Mouse (Mus musculus): ENCODE measurements around the gene Dlk1. TPM values are rescaled to one million over a fixed set of nuclear protein-coding genes. Genes with fewer than 3 reads are reported as not detected.
"Not testable (repeated sequence)": the region's sequence is repeated elsewhere in the genome, so short reads cannot be mapped to it uniquely, and the experiment has no call there.

Dlk1 gene
- total RNA-seq, 2 experiments from 2014 or later = 4.8 to 5.0 TPM

DNA sequence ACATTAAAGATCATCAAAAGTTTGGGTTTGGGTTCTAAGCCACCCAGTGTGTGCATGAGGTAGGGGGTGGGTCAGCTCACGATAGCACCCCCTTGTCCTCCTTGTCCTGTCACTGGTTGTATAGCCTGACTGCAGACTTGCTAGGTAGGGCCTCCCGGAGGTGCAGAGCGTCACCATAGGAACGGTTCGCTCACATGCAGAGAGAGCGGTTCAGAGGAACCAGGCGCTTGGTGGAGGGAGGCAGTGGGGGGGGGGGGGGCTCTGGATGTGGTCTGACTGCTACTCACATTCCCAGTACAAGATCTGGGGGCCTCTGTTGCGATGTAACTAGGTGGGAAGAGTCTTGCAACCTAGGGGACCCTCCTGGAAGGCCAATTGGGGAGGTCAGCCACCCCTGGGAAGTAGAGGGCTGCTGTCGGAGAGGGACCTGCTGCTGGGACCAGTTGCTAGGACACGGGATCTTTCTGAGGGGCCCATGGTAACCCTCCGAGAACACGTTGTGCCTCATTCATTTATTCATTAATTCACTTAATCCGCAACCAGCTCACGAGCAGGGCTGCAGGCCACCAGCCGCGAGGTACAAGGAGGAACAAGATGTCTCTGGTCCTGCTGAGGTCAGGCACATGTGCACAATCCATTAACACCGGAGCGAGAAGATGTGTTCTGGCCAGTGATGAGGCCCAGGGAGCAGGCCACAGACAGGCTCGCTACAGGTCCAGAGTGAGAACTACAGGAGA, 7.0 kb upstream of the Dlk1 start:
- Histone ChIP-seq H3K27ac (no peak overlapping the region), H3K4me3 (peak overlapping the region; percentile 25; the same call in 1 of the 2 replicates)
- TF ChIP-seq CTCF (conservative IDR thresholded peaks at IDR 0.05) = no peak
- DNase-seq (ENCODE audit: low spot score in 2 of 2) = no peak

DNA sequence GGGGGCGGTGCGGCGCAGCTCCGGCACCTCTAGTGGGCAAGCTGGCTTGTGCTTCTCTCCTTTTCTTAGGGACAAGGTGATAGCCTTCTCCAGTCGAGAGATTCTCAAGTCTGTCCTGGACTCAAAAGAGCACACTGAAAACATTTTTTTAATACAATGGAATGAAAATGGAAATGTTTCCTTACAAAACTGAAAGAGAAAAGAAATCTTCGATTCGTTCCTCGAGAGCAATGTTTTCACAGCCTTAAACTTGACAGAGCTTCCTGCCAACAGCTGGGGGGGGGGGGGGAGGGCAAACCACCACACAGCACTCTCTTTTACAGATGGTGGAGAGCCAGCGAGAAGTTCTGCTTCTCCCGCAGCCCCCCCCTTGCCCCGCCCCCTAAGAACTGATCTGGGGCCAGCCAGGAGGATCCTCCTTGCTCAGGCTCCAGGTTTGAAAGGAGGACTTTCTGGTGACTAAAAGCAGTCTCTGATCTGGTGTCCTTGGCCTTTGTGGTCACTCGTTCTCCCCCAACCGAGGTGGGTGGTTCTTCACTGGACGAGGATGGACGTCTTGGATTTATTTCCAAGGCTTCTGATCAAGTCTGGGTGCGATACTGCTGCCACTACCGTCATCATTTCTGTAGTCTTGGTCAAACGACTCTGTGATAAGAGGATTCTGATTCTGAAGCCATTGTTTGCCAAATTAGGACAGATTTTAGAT, 6.2 kb upstream of the Dlk1 start:
- H3K27ac ChIP-seq = no peak overlapping the region
- peak; percentile 57 for TF ChIP-seq CTCF (conservative IDR thresholded peaks at IDR 0.05)
- no peak for DNase-seq (ENCODE audit: low spot score in 2 of 2)
- peak overlapping the region; percentile 25; the same call in 1 of the 2 replicates for H3K4me3 ChIP-seq

DNA sequence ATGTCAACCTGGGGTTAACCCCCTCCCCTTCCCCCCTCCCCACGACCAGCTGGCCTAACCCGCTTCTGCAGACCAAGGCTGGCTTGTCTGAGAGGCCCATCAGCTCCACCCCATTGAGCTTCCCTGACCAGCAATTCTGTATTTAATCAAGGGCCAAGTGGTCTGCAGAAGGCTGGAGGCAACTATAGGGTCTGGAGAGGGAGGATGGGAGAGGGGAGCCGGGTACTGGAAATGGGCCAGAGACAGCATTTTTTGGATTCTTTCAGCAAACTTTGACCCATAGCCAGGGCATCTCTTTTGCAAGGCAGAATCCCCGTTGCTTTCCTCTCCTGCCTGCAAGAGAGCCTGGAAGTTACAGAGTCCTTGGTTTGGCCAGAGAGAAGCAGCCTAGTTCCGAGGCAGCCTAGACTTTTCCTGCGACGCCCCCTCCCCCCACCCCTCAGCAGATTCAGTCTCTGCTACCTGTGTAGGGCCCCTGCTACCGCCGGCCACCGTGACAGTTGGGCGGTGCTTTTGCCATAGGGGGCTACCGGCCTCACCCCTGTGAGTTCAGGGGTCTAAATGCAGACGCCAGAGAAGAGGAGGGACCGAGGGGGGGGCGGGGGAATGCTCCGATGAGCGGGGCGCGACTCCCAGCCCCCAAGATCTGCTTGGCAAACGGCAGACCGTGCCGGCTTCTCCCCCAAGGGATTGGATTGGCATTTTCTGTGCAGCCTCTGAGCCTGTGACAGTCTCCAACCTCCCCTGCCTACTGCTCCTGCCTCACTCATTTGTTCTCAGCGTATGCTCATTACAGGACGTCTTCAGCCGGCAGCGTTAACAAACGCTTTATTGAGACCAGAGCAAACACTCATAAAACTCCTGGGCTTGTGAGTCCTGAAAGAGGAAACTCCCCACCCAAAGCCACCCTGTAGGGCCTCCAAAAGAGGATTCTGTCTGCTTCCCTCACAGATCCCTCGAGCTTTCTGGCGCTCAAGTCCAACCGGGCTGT, 2.9 kb upstream of the Dlk1 start:
- no peak for DNase-seq (ENCODE audit: low spot score in 2 of 2)
- no peak for TF ChIP-seq CTCF (conservative IDR thresholded peaks at IDR 0.05)
- Histone ChIP-seq H3K4me3 (peak overlapping the region; percentile 28; the same call in 1 of the 2 replicates), H3K27ac (no peak overlapping the region)

DNA sequence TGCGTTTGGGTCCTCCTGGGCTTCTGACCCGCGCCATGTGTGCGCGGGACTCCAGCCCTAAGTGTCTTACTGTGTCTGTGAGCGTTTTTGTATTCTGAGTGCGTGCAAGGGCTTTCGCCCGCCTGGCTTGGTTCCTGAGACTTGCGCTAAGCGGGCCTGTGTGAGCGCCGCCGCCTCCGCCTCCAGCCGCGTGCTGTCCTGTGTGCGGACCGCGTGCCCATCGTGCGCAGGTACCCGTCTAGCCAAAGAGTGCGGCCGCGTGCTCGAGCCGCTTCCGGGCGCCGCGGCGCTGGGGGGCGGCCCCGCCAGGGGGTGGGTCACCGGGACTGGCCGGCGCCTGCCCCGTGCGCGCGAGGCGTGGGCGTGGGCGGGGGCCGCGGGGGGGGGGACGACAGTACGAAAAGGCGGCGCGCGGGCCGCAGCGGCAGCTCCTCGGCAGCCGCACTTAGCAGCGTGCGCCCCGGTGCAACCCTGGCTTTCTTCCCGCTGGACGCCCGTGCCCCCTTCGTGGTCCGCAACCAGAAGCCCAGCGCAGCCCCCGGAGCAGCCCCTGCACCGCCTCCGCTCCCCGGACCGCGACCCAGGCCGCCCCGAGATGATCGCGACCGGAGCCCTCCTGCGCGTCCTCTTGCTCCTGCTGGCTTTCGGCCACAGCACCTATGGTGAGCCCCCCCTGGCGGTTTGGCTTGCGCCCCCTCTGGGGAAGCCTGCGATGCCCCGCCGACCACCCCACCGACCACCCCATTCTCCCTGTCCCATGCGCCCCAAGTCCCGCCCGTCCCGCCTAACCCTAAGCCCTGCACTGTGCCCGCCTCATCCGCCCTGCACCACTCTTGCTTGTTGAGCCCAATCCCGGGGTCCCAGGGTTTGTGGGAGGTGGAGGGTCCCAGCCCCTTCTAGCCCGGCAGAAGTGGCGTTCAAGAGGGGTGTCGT, 708 bp downstream of the Dlk1 start:
- TF ChIP-seq CTCF (conservative IDR thresholded peaks at IDR 0.05) = no peak
- no peak overlapping the region; the same call in 1 of the 2 replicates for H3K4me3 ChIP-seq
- no peak for DNase-seq (ENCODE audit: low spot score in 2 of 2)

DNA sequence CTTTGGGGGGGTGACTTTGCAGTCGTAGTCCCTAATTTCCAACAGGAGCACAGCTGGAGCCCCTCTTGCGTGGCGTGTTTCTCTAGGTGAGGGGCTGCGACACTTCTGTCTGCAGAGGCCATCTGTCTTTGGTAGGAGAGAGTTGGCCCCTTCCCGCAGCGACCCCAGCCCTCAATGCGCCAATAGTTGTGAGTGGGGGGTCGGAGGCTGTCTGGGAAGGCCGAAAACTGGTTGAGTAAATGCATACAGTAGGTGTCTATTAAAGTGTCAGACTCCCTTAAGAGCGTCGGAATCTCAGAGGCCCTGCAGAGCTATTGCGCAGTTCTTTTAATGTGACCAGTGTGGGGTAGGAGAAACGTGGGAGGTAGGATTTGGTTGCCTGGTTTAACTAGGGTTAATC, 1.5 kb downstream of the Dlk1 start:
- Histone ChIP-seq H3K4me3 (no peak overlapping the region), H3K27ac (no peak overlapping the region)
- no peak for TF ChIP-seq CTCF (conservative IDR thresholded peaks at IDR 0.05)
- DNase-seq (ENCODE audit: low spot score in 2 of 2) = no peak

More for the DNA sequence above, 708 bp downstream of the Dlk1 start:
- H3K27ac ChIP-seq = no peak overlapping the region

DNA sequence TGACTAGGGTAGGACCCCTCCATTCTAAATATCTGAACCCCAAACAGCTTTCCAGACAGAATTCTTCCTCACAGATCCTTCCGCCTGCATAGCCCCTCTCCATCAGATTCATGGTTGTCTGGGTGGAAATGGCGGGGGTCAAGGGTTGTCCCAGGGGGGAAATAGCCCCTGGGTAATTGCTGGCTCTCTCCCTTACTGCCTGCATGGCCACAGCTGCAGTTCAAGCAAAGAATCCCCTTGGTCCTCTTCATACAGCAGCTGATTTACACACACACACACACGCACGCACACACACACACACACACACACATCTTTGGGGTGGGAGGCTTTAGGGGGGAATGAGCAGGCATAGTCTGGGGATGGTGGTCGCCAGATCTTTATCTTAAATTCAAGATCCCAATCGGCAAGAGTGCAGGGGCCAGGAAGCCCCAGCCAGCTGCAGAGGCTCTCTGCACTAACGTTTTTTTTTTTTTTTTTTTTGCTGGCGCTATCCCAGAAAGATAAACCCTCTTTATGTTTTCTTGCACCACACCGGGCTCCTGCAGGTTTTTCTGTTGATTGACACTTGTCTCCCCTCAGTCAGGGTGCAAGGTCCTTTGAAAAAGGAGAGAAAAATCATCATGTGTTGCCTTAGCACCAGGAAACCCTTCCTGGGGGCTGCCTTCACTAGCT, 4.0 kb downstream of the Dlk1 start:
- DNase-seq (ENCODE audit: low spot score in 2 of 2) = peak in 1 of 2 experiments; percentile 0
- no peak for TF ChIP-seq CTCF (conservative IDR thresholded peaks at IDR 0.05)
- Histone ChIP-seq H3K4me3 (no peak overlapping the region), H3K27ac (no peak overlapping the region)

DNA sequence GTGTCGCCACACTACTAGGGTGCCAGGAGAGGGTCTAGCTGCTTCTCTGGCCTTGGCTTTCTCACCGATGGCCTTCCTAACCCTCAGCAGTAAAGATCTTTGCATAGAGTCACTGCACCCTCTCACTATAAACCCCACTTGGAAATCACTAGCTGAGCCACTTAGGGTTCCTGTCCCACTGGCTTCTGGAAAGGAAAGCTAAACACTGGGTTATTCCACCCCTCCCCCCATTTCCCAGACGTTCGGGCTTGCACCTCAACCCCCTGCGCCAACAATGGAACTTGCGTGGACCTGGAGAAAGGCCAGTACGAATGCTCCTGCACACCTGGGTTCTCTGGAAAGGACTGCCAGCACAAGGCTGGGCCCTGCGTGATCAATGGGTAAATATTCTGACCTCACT, 5.2 kb downstream of the Dlk1 start:
- no peak overlapping the region for H3K4me3 ChIP-seq
- no peak for TF ChIP-seq CTCF (conservative IDR thresholded peaks at IDR 0.05)
- H3K27ac ChIP-seq = no peak overlapping the region
- DNase-seq (ENCODE audit: low spot score in 2 of 2) = no peak

DNA sequence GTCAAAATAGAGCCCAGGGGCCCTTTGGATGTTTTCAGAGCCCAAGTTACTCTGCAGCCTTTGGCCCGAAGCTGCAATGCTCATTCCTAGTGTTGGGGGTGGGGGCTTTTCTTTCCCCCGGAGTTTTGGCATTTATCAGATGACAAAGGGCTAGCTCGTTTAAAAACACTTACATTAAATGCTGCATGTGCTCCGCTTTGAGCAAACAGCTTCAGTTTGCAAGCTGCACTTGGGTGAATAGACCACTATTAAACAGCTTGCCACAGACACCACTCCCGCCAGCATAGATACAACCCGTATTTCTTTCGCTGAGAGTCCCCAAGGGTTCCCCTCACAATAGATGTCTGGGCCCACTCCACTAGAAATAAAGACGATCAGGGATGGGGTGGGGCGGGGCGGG, 6.3 kb downstream of the Dlk1 start:
- DNase-seq (ENCODE audit: low spot score in 2 of 2) = no peak
- TF ChIP-seq CTCF (conservative IDR thresholded peaks at IDR 0.05) = no peak
- no peak overlapping the region for H3K4me3 ChIP-seq
- no peak overlapping the region for H3K27ac ChIP-seq

DNA sequence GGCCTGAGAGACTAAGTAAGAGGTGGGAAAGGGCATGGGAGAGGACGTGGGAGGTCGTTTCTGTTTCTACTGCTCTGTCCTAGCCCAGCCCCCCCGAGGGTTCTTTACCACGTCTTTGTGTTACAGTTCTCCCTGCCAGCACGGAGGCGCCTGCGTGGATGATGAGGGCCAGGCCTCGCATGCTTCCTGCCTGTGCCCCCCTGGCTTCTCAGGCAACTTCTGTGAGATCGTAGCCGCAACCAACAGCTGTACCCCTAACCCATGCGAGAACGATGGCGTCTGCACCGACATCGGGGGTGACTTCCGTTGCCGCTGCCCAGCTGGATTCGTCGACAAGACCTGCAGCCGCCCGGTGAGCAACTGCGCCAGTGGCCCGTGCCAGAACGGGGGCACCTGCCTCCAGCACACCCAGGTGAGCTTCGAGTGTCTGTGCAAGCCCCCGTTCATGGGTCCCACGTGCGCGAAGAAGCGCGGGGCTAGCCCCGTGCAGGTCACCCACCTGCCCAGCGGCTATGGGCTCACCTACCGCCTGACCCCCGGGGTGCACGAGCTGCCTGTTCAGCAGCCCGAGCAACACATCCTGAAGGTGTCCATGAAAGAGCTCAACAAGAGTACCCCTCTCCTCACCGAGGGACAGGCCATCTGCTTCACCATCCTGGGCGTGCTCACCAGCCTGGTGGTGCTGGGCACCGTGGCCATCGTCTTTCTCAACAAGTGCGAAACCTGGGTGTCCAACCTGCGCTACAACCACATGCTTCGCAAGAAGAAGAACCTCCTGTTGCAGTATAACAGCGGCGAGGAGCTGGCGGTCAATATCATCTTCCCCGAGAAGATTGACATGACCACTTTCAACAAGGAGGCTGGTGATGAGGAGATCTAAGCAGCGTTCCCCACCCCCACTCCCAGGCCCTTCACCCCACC, 7.1 kb downstream of the Dlk1 start:
- Histone ChIP-seq H3K27ac (no peak overlapping the region), H3K4me3 (no peak overlapping the region)
- no peak for DNase-seq (ENCODE audit: low spot score in 2 of 2)
- no peak for TF ChIP-seq CTCF (conservative IDR thresholded peaks at IDR 0.05)

DNA sequence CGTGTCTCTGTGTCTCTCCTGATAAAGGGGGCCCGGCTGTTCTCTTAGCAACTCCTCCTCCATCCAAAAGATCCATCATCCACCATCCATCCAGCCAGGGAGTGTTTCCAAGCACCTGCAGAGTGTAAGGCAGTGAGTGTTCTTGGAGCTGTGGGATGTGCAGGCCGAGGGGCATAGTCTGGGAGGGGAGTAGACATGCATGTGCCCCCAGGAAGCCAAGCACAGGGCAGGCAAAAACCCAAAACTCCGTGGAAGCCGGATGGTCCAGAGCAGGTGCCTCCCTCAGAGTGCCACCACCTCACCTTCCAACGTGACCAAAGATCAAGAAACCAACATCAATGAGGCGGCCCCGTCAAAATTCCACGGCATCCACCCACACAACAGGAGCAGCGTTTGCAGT, 10.0 kb downstream of the Dlk1 start:
- Histone ChIP-seq H3K4me3 (no peak overlapping the region), H3K27ac (no peak overlapping the region)
- no peak for TF ChIP-seq CTCF (conservative IDR thresholded peaks at IDR 0.05)
- no peak for DNase-seq (ENCODE audit: low spot score in 2 of 2)

DNA sequence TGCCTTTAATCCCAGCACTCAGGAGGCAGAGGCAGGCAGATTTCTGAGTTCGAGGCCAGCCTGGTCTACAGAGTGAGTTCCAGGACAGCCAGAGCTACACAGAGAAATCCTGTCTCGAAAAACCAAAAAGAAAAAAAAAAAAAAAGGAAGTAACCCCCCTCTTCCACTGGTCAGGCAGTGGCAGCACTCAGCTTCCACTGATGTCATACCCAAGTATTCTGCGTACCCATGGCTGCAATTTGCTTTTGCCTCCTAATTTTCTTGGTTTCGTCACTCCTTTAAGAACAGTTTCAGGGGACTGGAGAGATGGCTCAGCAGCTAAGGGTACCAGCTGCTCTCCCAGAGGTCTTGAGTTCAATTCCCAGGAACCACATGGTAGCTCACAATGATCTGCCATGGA, 14.8 kb downstream of the Dlk1 start:
- not testable (repeated sequence) for H3K27ac ChIP-seq; H3K4me3 ChIP-seq; DNase-seq (ENCODE audit: low spot score in 2 of 2)
